Mouse (Mus musculus): ENCODE data around the gene A530016L24Rik. TPM values are rescaled to one million over a fixed set of nuclear protein-coding genes. Genes with fewer than 3 reads are reported as not detected.

A530016L24Rik gene
- polyA plus RNA-seq, 1 experiment from 2014 or later = 0.48 TPM

- 31% methylated on average over 19 of the region's 19 CpGs for WGBS
- H3K27me3 ChIP-seq = peaks cover 4% of the 10 kb centered on the region; the same call in 1 of the 2 replicates
- no peak overlapping the region for H3K9ac ChIP-seq
Measured at GRCm38 (mm10) chr12:112503003-112503771, 13.9 kb downstream of the A530016L24Rik start.

DNA sequence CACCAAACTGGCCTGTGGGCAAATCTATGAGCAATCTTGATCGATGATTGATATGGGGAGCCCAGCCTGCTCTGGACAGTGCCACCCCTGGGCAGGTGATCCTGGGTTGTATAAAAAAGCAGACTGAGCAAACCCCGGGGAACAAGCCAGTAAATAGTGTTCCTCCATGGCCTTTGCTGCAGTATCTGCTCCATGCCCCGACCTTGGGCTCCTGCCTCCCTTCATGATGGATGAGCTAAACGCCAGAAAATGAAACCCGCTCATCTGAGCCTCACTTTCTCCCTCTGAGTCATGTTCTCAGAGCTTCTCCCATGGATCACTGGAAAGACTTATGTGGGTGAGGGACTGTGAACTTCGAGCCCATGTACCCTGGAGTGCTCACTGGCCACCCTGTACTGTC, 17.0 kb downstream of the A530016L24Rik start:
- Histone ChIP-seq H3K27me3 (peaks cover 25% of the 10 kb centered on the region), H3K4me2 (replicated peaks) (no peak overlapping the region), H3K36me3 (no peaks in the 10 kb centered on the region), H3K9ac (no peak overlapping the region), H3K4me3 (replicated peaks) (no peak overlapping the region), H3K4me1 (0 out of 2 replicates have a peak, but pooled peaks cover 8% of the 10 kb centered on the region), H3K27ac (replicated peaks) (no peak overlapping the region), H3K9me3 (replicated peaks) (no peaks in the 10 kb centered on the region)
- no peak for ATAC-seq (ENCODE audit: insufficient number of reproducible peaks, low FRiP score, low TSS enrichment, low read depth)
- WGBS = 76% methylated on average over 6 of the region's 6 CpGs

More at GRCm38 (mm10) chr12:112503003-112503771, 13.9 kb downstream of the A530016L24Rik start:
- ATAC-seq (ENCODE audit: insufficient number of reproducible peaks, low FRiP score, low TSS enrichment, low read depth) = no peak
- H3K27ac ChIP-seq (replicated peaks) = no peak overlapping the region
- no peak overlapping the region for H3K4me2 ChIP-seq (replicated peaks)
- no peaks in the 10 kb centered on the region for H3K36me3 ChIP-seq
- no peaks in the 10 kb centered on the region for H3K4me1 ChIP-seq
- no peaks in the 10 kb centered on the region for H3K9me3 ChIP-seq (replicated peaks)
- H3K4me3 ChIP-seq (replicated peaks) = no peak overlapping the region

- no peaks in the 10 kb centered on the region for H3K9me3 ChIP-seq (replicated peaks)
- H3K27ac ChIP-seq (replicated peaks) = no peak overlapping the region
- no peak overlapping the region for H3K9ac ChIP-seq
- no peak overlapping the region for H3K4me3 ChIP-seq (replicated peaks)
- no peaks in the 10 kb centered on the region for H3K36me3 ChIP-seq
- no peak for ATAC-seq (ENCODE audit: insufficient number of reproducible peaks, low FRiP score, low TSS enrichment, low read depth)
- peaks cover 35% of the 10 kb centered on the region for H3K27me3 ChIP-seq
- H3K4me2 ChIP-seq (replicated peaks) = no peak overlapping the region
- H3K4me1 ChIP-seq = 0 out of 2 replicates have a peak, but pooled peaks cover 8% of the 10 kb centered on the region
- 22% methylated on average over 4 of the region's 4 CpGs for WGBS
Measured at GRCm38 (mm10) chr12:112507264-112507663, 18.0 kb downstream of the A530016L24Rik start.

DNA sequence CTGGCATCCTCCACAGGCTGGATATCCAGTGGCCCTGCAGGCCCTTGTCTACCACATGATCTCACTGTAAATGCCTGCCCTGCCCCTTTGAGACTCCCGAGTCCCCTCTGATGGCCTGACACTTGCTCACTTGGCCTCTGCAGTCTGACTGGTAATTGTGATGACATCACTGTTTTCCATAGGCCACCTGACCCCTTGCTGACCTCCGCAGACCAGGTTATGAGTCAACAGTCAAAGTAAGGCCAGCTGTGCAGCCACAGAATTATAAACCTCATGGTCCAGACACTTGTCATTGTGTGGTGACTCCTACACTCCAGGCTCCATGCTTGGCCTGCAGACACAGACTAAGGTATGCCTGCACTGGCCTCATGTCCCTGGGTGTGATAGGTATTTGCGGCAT, 18.7 kb downstream of the A530016L24Rik start:
- Histone ChIP-seq H3K4me3 (replicated peaks) (no peak overlapping the region), H3K4me1 (0 out of 2 replicates have a peak, but pooled peaks cover 8% of the 10 kb centered on the region), H3K4me2 (replicated peaks) (no peak overlapping the region), H3K27ac (replicated peaks) (no peak overlapping the region), H3K27me3 (peaks cover 41% of the 10 kb centered on the region), H3K36me3 (no peaks in the 10 kb centered on the region), H3K9me3 (replicated peaks) (no peaks in the 10 kb centered on the region), H3K9ac (no peak overlapping the region)
- ATAC-seq (ENCODE audit: insufficient number of reproducible peaks, low FRiP score, low TSS enrichment, low read depth) = no peak
- WGBS = 67% methylated on average over 3 of the region's 3 CpGs

DNA sequence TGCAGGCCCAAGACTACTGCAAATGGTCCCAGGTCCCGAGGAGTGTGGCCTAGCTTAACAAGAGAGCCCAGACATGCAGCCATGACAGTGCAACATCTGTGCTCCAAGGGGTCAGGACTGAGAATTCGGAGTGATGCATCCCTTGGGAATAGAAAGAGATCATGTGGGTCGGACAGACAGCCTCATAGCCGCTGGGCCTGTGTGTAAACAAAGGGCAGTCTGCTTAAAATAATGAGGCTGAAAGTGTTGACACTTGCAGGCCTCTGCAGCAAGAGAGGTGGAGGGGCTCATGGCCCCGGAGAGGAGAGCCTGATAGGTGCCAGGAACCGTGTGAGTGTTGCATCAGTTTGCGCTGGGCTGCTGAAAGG, 21.1 kb downstream of the A530016L24Rik start:
- Histone ChIP-seq H3K4me2 (replicated peaks) (peak overlapping the region; percentile 66; the same call in 1 of the 2 replicates), H3K4me3 (replicated peaks) (peak overlapping the region; percentile 39; the same call in 1 of the 2 replicates), H3K36me3 (no peaks in the 10 kb centered on the region), H3K27ac (replicated peaks) (no peak overlapping the region), H3K27me3 (peaks cover 44% of the 10 kb centered on the region), H3K9me3 (replicated peaks) (no peaks in the 10 kb centered on the region), H3K9ac (no peak overlapping the region), H3K4me1 (0 out of 2 replicates have a peak, but pooled peaks cover 8% of the 10 kb centered on the region)
- ATAC-seq (ENCODE audit: insufficient number of reproducible peaks, low FRiP score, low TSS enrichment, low read depth) = no peak
- WGBS = 16% methylated on average over 7 of the region's 7 CpGs

DNA sequence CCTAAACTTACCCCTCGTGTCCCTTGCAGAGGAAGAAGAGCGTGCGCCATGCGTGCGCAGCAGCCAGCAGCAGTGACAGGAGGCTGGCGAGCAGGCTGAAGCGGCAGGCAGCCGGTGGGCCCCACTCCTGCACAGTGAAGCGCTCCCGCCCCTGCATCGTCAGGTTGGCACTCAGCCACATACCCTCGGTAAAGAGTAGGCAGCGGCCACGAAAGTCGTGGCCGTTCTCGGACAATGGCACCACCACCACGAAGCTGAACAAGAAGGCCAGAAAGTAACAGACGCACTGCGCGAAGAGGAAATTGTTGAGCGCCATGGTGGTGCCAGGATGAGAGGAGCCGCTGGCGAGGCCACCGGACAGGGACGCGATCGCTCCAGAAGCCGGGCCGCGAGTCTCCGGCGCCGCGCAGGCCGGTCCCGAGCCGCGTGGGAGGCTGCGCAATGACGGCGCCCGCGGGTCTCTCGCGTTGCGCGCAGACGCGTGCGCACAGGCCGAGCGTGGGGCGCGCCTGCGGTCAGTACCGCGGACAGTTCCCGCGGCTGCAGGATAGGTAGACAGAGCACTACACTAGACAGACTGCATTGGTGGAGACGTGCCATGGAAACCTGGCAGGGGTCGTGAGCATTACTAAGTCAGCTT, 21.6 kb downstream of the A530016L24Rik start:
- 2% methylated on average over 62 of the region's 62 CpGs for WGBS
- H3K9ac ChIP-seq = no peak overlapping the region
- H3K27ac ChIP-seq (replicated peaks) = no peak overlapping the region
- H3K9me3 ChIP-seq (replicated peaks) = no peaks in the 10 kb centered on the region
- peak; percentile 72 for ATAC-seq (ENCODE audit: insufficient number of reproducible peaks, low FRiP score, low TSS enrichment, low read depth)
- H3K4me1 ChIP-seq = 0 out of 2 replicates have a peak, but pooled peaks cover 8% of the 10 kb centered on the region
- peaks cover 46% of the 10 kb centered on the region for H3K27me3 ChIP-seq
- H3K4me2 ChIP-seq (replicated peaks) = peak overlapping the region; percentile 66
- H3K4me3 ChIP-seq (replicated peaks) = peak overlapping the region; percentile 39
- H3K36me3 ChIP-seq = no peaks in the 10 kb centered on the region

GRCm38 (mm10) chr12:112514897-112515296, 25.6 kb downstream of the A530016L24Rik start:
- ATAC-seq (ENCODE audit: insufficient number of reproducible peaks, low FRiP score, low TSS enrichment, low read depth) = no peak; the same call in 1 of the 2 replicates
- Histone ChIP-seq H3K9me3 (replicated peaks) (no peaks in the 10 kb centered on the region), H3K9ac (no peak overlapping the region), H3K27ac (replicated peaks) (no peak overlapping the region), H3K4me3 (replicated peaks) (no peak overlapping the region), H3K4me2 (replicated peaks) (no peak overlapping the region), H3K4me1 (peaks cover 20% of the 10 kb centered on the region), H3K27me3 (peaks cover 36% of the 10 kb centered on the region), H3K36me3 (no peaks in the 10 kb centered on the region)
- 53% methylated on average over 3 of the region's 3 CpGs for WGBS

- WGBS = 8% methylated on average over 14 of the region's 14 CpGs
- H3K27me3 ChIP-seq = peaks cover 21% of the 10 kb centered on the region
- no peak within 1 kb of the TSS for H3K9ac ChIP-seq
- H3K9me3 ChIP-seq (replicated peaks) = no peaks in the 10 kb centered on the region
- peaks cover 12% of the 10 kb centered on the region for H3K4me1 ChIP-seq
- 0 out of 2 replicates have a peak within 1 kb of the TSS, but pooled peaks have one; percentile 15 for H3K4me2 ChIP-seq (replicated peaks)
- peak; percentile 15; the same call in 1 of the 2 replicates for ATAC-seq (ENCODE audit: insufficient number of reproducible peaks, low FRiP score, low TSS enrichment, low read depth)
- H3K4me3 ChIP-seq (replicated peaks) = no peak within 1 kb of the TSS
- no peak within 1 kb of the TSS for H3K27ac ChIP-seq (replicated peaks)
- H3K36me3 ChIP-seq = no peaks in the 10 kb centered on the region
Measured at GRCm38 (mm10) chr12:112516697-112517337, 27.6 kb downstream of the A530016L24Rik start, which contains the start of gene Tmem179. Gene Tmem179, minus strand, starts transcription at chr12:112516747.

DNA sequence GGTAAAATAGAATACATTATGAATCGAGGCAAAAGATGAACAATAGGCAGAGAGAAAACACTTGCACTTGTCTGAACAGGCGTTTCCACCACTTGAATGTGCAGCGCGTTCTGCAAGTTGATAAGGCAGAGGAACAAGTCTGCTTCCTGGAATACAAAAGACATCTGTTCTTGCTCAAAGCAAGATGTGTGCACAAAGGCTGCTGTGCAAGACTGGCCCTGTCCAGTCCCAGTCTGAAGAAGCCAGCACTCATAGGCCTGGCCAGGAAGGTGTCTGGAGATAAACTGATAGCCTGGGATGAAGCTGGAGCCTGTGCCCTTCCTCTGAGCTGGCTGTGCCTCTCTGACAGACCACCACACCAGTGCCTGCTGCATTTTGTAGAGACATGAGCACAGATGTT, 28.9 kb downstream of the A530016L24Rik start:
- Histone ChIP-seq H3K27ac (replicated peaks) (no peak overlapping the region), H3K9ac (no peak overlapping the region), H3K4me1 (peaks cover 12% of the 10 kb centered on the region), H3K36me3 (no peaks in the 10 kb centered on the region), H3K9me3 (replicated peaks) (no peaks in the 10 kb centered on the region), H3K4me3 (replicated peaks) (no peak overlapping the region), H3K4me2 (replicated peaks) (no peak overlapping the region), H3K27me3 (peaks cover 10% of the 10 kb centered on the region; the same call in 1 of the 2 replicates)
- ATAC-seq (ENCODE audit: insufficient number of reproducible peaks, low FRiP score, low TSS enrichment, low read depth) = no peak
- 8% methylated on average over 4 of the region's 4 CpGs for WGBS

DNA sequence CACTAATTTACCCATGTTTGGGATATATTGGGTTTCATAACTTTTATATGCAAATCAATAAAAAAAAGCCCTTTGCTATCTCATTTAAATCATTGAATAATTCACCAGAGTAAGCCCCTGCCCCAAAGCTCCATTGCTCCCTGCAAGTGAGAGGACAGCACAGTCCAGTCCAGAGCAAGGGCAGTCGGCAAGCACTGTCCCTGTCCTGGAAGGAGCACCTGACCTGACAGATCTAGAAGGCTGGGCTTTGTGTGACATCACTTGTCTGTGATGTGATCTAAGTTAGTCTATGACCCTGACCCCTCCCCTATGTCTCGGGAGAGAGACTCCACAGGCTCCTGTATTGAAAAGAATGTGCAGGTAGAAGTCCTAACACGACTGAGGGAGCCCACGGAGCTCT, 44.5 kb downstream of the A530016L24Rik start:
- Histone ChIP-seq H3K4me1 (no peaks in the 10 kb centered on the region), H3K27me3 (no peaks in the 10 kb centered on the region), H3K4me2 (replicated peaks) (no peak overlapping the region), H3K9me3 (replicated peaks) (no peaks in the 10 kb centered on the region), H3K36me3 (no peaks in the 10 kb centered on the region), H3K9ac (no peak overlapping the region), H3K4me3 (replicated peaks) (no peak overlapping the region), H3K27ac (replicated peaks) (no peak overlapping the region)
- 47% methylated on average over 4 of the region's 4 CpGs for WGBS
- no peak for ATAC-seq (ENCODE audit: insufficient number of reproducible peaks, low FRiP score, low TSS enrichment, low read depth)

DNA sequence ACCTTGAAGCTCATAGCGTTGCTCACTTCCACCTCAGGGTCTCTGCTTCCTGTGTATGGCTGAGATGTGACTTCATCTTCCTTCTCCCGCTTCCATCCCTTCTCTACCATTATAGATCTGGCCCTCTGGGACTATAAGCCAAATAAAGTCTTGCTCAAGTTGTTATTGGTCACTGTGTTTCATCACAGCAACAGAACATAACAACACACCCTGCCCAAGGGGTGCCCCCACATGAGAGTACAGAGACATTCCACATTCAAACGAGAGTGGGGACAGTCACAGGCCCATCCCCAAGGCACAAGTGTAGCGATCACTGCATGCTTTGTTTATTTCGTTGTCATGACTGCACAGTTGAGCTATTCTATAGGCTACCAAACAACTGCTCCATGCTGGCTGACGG, 48.0 kb downstream of the A530016L24Rik start:
- Histone ChIP-seq H3K27me3 (no peaks in the 10 kb centered on the region), H3K27ac (replicated peaks) (no peak overlapping the region), H3K36me3 (no peaks in the 10 kb centered on the region), H3K4me2 (replicated peaks) (no peak overlapping the region), H3K9ac (no peak overlapping the region), H3K4me1 (no peaks in the 10 kb centered on the region), H3K9me3 (replicated peaks) (no peaks in the 10 kb centered on the region), H3K4me3 (replicated peaks) (no peak overlapping the region)
- WGBS = 76% methylated on average over 6 of the region's 6 CpGs
- ATAC-seq (ENCODE audit: insufficient number of reproducible peaks, low FRiP score, low TSS enrichment, low read depth) = no peak
